Mouse (Mus musculus) heart, postnatal 0 days (tissue): ENCODE measurements around the gene Osbp2. TPM values are rescaled to one million over a fixed set of nuclear protein-coding genes. Genes with fewer than 3 reads are reported as not detected.

Experiments
- ATAC-seq: fragments of 200-750 bp; cut with Nextera tagmentation; 2 replicates; pipeline ENCODE4 v1.8.0; 2017; ENCODE audit warnings: low read depth, moderate number of reproducible peaks, moderate library complexity; ENCODE audit not compliant: insufficient read depth
- DNase-seq: peaks from one replicate; pipeline ENCODE4 v3.0.0-alpha.2; 2016; ENCODE audit warnings: low spot score
- H3K27ac ChIP-seq: fragments of 300-500 bp; sonication (generic); 2 replicates; pipeline ENCODE4 v1.5.1; 2014; ENCODE audit warnings: low read depth, mild to moderate bottlenecking
- H3K27me3 ChIP-seq: fragments of 300-500 bp; sonication (generic); 2 replicates; pipeline ENCODE4 v1.6.1; 2014; ENCODE audit warnings: low read length, mixed read lengths; ENCODE audit not compliant: control insufficient read depth, insufficient read depth
- H3K36me3 ChIP-seq: fragments of 300-500 bp; sonication (generic); replicated peaks from 2 replicates; pipeline ENCODE4 v1.6.1; 2014; ENCODE audit warnings: low read length, mixed read lengths; ENCODE audit not compliant: control insufficient read depth, insufficient read depth
- H3K4me1 ChIP-seq: fragments of 300-500 bp; sonication (generic); 2 replicates; pipeline ENCODE4 v1.6.1; 2014; ENCODE audit warnings: antibody characterized with exemption; ENCODE audit not compliant: control insufficient read depth, insufficient read depth
- H3K4me2 ChIP-seq: fragments of 300-500 bp; sonication (generic); 2 replicates; pipeline ENCODE4 v1.6.1; 2014; ENCODE audit warnings: low read depth, mild to moderate bottlenecking, low read length, moderate library complexity
- H3K4me3 ChIP-seq: fragments of 300-500 bp; sonication (generic); 2 replicates; pipeline ENCODE4 v1.5.1; 2014; ENCODE audit warnings: low read depth, low read length
- H3K9ac ChIP-seq: fragments of 300-500 bp; sonication (generic); replicated peaks from 2 replicates; pipeline ENCODE4 v1.6.1; 2014; ENCODE audit warnings: low read depth, low read length, mixed read lengths
- H3K9me3 ChIP-seq: fragments of 300-500 bp; sonication (generic); replicated peaks from 2 replicates; pipeline ENCODE4 v1.6.1; 2016; ENCODE audit warnings: low read length; ENCODE audit not compliant: control insufficient read depth
- CTCF ChIP-seq: IDR thresholded peaks from 2 replicates; pipeline ENCODE4 v1.5.1; 2016; ENCODE audit warnings: antibody characterized with exemption, control low read depth, low read depth
- EP300 ChIP-seq: IDR thresholded peaks from 2 replicates; pipeline ENCODE4 v1.6.1; 2016; ENCODE audit warnings: antibody characterized with exemption, low read depth
- WGBS: fragments of 180-500 bp; shearing (Covaris S2); extraction: QIAGEN DNeasy Blood & Tissue Kit; methylation state at CpG from one replicate; pipeline ENCODE4 v1.1.7; 2014; 5-methylcytosine and 5-hydroxymethylcytosine counted together
- polyA plus RNA-seq: library from polyadenylated mRNA; unstranded; fragments of >200 nt; fragmentation: Nextera tagmentation; extraction: Ambion mirVana; gene quantifications from 2 replicates; pipeline ENCODE4 v1.2.1, GENCODE M21; 2015
- total RNA-seq: library from RNA; depleted of rRNA; stranded (reverse); fragments of >200 nt; gene quantifications from 2 replicates; pipeline ENCODE4 v1.2.3, GENCODE M21; 2014; ENCODE audit warnings: low replicate concordance

Osbp2 gene
- total and polyA plus RNA-seq, 2 experiments from 2014 or later = 2.9 to 8.9 TPM

DNA sequence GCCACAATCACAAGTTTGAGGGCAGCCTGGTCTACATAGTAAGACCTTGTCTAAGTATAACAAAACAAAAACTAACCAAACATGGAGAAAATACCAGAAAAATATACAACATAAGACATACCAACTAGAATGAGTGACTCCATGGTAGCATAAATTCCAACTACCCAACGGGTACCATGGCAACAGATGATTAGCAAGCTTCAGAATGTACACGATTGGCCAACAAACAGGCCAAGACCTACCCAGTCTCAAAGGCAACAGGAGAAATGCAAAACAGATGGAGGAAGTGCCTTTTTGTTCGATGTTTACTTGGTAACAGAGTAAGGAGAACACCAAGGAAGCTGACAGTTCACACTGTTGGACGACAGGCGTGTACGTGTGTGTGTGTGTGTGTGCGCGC is 96.7 kb downstream of the Osbp2 start:
- H3K27ac ChIP-seq = no peak overlapping the region
- ATAC-seq (no peak), DNase-seq (no peak)
- peaks cover 3% of the 10 kb centered on the region; the same call in 1 of the 2 replicates for H3K4me1 ChIP-seq
- no peak overlapping the region for H3K4me2 ChIP-seq
- H3K36me3 ChIP-seq = no peaks in the 10 kb centered on the region
- no peak overlapping the region for H3K9ac ChIP-seq
- peaks cover 21% of the 10 kb centered on the region for H3K27me3 ChIP-seq
- H3K4me3 ChIP-seq = no peak overlapping the region
- 84% methylated on average over 8 of the region's 8 CpGs for WGBS
- no peaks in the 10 kb centered on the region for H3K9me3 ChIP-seq
- TF ChIP-seq EP300 = no peak
- TF ChIP-seq CTCF = no peak

GRCm38 (mm10) chr11:3764352-3764751 is 99.4 kb downstream of the Osbp2 start:
- DNase-seq = no peak
- H3K4me3 ChIP-seq = no peak overlapping the region
- no peak overlapping the region for H3K9ac ChIP-seq
- no peak overlapping the region for H3K27ac ChIP-seq
- TF ChIP-seq EP300 (no peak), CTCF (no peak)
- H3K4me1 ChIP-seq = peaks cover 7% of the 10 kb centered on the region; the same call in 1 of the 2 replicates
- H3K9me3 ChIP-seq = no peaks in the 10 kb centered on the region
- peaks cover 46% of the 10 kb centered on the region for H3K27me3 ChIP-seq
- WGBS = 55% methylated on average over 4 of the region's 4 CpGs
- ATAC-seq = no peak
- H3K36me3 ChIP-seq = no peaks in the 10 kb centered on the region
- H3K4me2 ChIP-seq = no peak overlapping the region

- DNase-seq = no peak
- no peaks in the 10 kb centered on the region for H3K9me3 ChIP-seq
- WGBS = 1% methylated on average over 83 of the region's 90 CpGs
- H3K9ac ChIP-seq = no peak overlapping the region
- H3K4me1 ChIP-seq = peaks cover 7% of the 10 kb centered on the region; the same call in 1 of the 2 replicates
- H3K27ac ChIP-seq = no peak overlapping the region
- peak overlapping the region; percentile 58 for H3K4me3 ChIP-seq
- H3K27me3 ChIP-seq = peaks cover 46% of the 10 kb centered on the region
- no peak for TF ChIP-seq EP300
- TF ChIP-seq CTCF = no peak
- H3K36me3 ChIP-seq = no peaks in the 10 kb centered on the region
- H3K4me2 ChIP-seq = peak overlapping the region; percentile 95
- no peak; the same call in 1 of the 2 replicates for ATAC-seq
Measured at GRCm38 (mm10) chr11:3761775-3762501, 101.8 kb downstream of the Osbp2 start.

DNA sequence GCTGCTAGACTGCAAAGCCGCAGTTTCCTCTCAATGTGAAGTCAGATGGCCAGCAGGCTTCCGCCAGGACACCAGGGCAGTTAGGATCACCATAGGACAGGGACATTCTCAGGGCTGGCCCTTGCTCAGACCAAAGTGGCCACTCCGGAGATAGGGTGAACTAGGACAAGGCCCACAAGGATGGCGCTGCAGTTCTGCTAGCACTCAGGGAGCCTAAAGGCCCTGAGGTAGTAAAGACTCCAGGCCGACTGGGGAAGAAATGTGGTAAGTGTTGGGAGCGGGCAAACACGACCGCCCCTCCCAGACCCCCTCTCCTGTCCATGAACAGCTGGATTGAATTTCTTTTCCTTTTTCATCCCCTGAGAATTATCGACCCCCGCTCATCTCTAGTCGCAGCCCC is 102.4 kb downstream of the Osbp2 start:
- DNase-seq (no peak), ATAC-seq (no peak)
- TF ChIP-seq CTCF (no peak), EP300 (no peak)
- no peaks in the 10 kb centered on the region for H3K36me3 ChIP-seq
- 17% methylated on average over 11 of the region's 11 CpGs for WGBS
- H3K4me3 ChIP-seq = peak overlapping the region; percentile 58
- no peak overlapping the region for H3K9ac ChIP-seq
- H3K27ac ChIP-seq = no peak overlapping the region
- peak overlapping the region; percentile 95 for H3K4me2 ChIP-seq
- no peaks in the 10 kb centered on the region for H3K9me3 ChIP-seq
- H3K4me1 ChIP-seq = peaks cover 7% of the 10 kb centered on the region; the same call in 1 of the 2 replicates
- peaks cover 46% of the 10 kb centered on the region for H3K27me3 ChIP-seq

DNA sequence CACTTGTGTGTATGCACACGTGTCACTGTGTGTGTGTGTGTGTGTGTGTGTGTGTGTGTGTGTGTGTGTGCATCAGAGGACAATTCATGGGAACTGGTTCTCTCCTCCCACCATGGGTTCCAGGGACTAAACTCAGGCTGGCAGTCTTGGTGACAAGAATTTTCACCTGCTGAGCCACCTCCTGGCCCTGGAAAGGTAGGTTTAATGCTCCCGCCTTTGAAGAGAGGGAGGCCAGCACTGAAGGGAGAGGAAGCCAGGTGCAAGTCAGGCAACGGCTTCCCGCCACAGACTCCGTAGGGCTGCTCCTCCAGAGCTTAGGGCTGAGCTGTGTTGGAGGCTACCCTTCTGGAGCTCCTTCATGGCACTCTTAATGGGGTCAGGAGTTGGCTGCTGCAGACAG is 104.3 kb downstream of the Osbp2 start:
- no peak for ATAC-seq

More for the DNA sequence above, 104.3 kb downstream of the Osbp2 start:
- no peak overlapping the region for H3K4me3 ChIP-seq
- no peak for DNase-seq
- H3K4me1 ChIP-seq = peaks cover 7% of the 10 kb centered on the region; the same call in 1 of the 2 replicates
- no peaks in the 10 kb centered on the region for H3K36me3 ChIP-seq
- H3K9ac ChIP-seq = no peak overlapping the region
- TF ChIP-seq CTCF = no peak
- no peak for TF ChIP-seq EP300
- H3K27me3 ChIP-seq = peaks cover 43% of the 10 kb centered on the region
- H3K27ac ChIP-seq = no peak overlapping the region
- no peak overlapping the region for H3K4me2 ChIP-seq
- no peaks in the 10 kb centered on the region for H3K9me3 ChIP-seq
- 68% methylated on average over 5 of the region's 5 CpGs for WGBS
